Mouse (Mus musculus) liver, postnatal 0 days (tissue): ENCODE measurements around the gene Clec1b. TPM values are rescaled to one million over a fixed set of nuclear protein-coding genes. Genes with fewer than 3 reads are reported as not detected.

Experiments
- ATAC-seq: fragments of 200-750 bp; cut with Nextera tagmentation; 2 replicates; pipeline ENCODE4 v1.8.0; 2017; ENCODE audit warnings: mild to moderate bottlenecking, moderate library complexity
- DNase-seq: peaks from one replicate; pipeline ENCODE4 v3.0.0-alpha.2; 2016
- H3K27ac ChIP-seq: fragments of 300-500 bp; sonication (generic); 2 replicates; pipeline ENCODE4 v1.5.1; 2014; ENCODE audit warnings: antibody characterized with exemption, moderate library complexity, mild to moderate bottlenecking, low read depth
- H3K27me3 ChIP-seq: fragments of 300-500 bp; sonication (generic); 2 replicates; pipeline ENCODE4 v1.6.1; 2014; ENCODE audit warnings: low read length, control low read depth, mixed read lengths; ENCODE audit not compliant: insufficient read depth
- H3K36me3 ChIP-seq: fragments of 300-500 bp; sonication (generic); replicated peaks from 2 replicates; pipeline ENCODE4 v1.6.1; 2014; ENCODE audit warnings: mild to moderate bottlenecking, control low read depth, low read length, moderate library complexity, mixed read lengths; ENCODE audit not compliant: insufficient read depth
- H3K4me1 ChIP-seq: fragments of 300-500 bp; sonication (generic); 2 replicates; pipeline ENCODE4 v1.6.1; 2014; ENCODE audit warnings: antibody characterized with exemption, mild to moderate bottlenecking, control low read depth; ENCODE audit not compliant: insufficient read depth
- H3K4me2 ChIP-seq: fragments of 300-500 bp; sonication (generic); 2 replicates; pipeline ENCODE4 v1.6.1; 2014; ENCODE audit warnings: low read depth, mild to moderate bottlenecking, low read length, moderate library complexity, mixed read lengths
- H3K4me3 ChIP-seq: fragments of 300-500 bp; sonication (generic); 2 replicates; pipeline ENCODE4 v1.5.1; 2014; ENCODE audit warnings: low read depth, low read length
- H3K9ac ChIP-seq: fragments of 300-500 bp; sonication (generic); replicated peaks from 2 replicates; pipeline ENCODE4 v1.6.1; 2014; ENCODE audit warnings: mild to moderate bottlenecking, moderate library complexity
- H3K9me3 ChIP-seq: fragments of 300-500 bp; sonication (generic); 2 replicates; pipeline ENCODE4 v1.6.1; 2016; ENCODE audit warnings: mild to moderate bottlenecking, control low read depth, low read length, mixed read lengths
- CTCF ChIP-seq: sonication (generic); IDR thresholded peaks from 2 replicates; pipeline ENCODE4 v1.5.1; 2016; ENCODE audit warnings: antibody characterized with exemption, low read depth
- EP300 ChIP-seq: IDR thresholded peaks from 2 replicates; pipeline ENCODE4 v1.6.1; 2016; ENCODE audit warnings: antibody characterized with exemption, low read depth, mild to moderate bottlenecking
- WGBS: fragments of 180-500 bp; shearing (Covaris S2); extraction: QIAGEN DNeasy Blood & Tissue Kit; methylation state at CpG from one replicate; pipeline ENCODE4 v1.1.7; 2014; ENCODE audit not compliant: insufficient replicate concordance; 5-methylcytosine and 5-hydroxymethylcytosine counted together
- polyA plus RNA-seq: library from polyadenylated mRNA; unstranded; fragments of >200 nt; fragmentation: Nextera tagmentation; extraction: Ambion mirVana; gene quantifications from 2 replicates; pipeline ENCODE4 v1.2.1, GENCODE M21; 2015

The Clec1b gene
- polyA plus RNA-seq, 1 experiment from 2014 or later: 53.8 TPM

GRCm38 (mm10) chr6:129363942-129364341, 33.2 kb upstream of the Clec1b start:
- no peak overlapping the region for H3K4me3 ChIP-seq
- 45% methylated on average over 1 of the region's 1 CpGs for WGBS
- H3K27ac ChIP-seq: no peak overlapping the region
- no peak for ATAC-seq
- no peak overlapping the region for H3K9ac ChIP-seq
- H3K9me3 ChIP-seq: no peaks in the 10 kb centered on the region
- H3K4me1 ChIP-seq: no peaks in the 10 kb centered on the region
- DNase-seq: no peak
- no peaks in the 10 kb centered on the region for H3K27me3 ChIP-seq
- H3K4me2 ChIP-seq: no peak overlapping the region
- no peaks in the 10 kb centered on the region for H3K36me3 ChIP-seq
- TF ChIP-seq CTCF: no peak
- no peak for TF ChIP-seq EP300

GRCm38 (mm10) chr6:129365959-129366359, 31.1 kb upstream of the Clec1b start:
- Histone ChIP-seq H3K9me3 (no peaks in the 10 kb centered on the region), H3K36me3 (no peaks in the 10 kb centered on the region), H3K27ac (no peak overlapping the region), H3K4me3 (no peak overlapping the region), H3K27me3 (no peaks in the 10 kb centered on the region), H3K9ac (no peak overlapping the region), H3K4me1 (peaks cover 2% of the 10 kb centered on the region; the same call in 1 of the 2 replicates), H3K4me2 (no peak overlapping the region)
- DNase-seq (peak; percentile 32), ATAC-seq (peak; percentile 25)
- WGBS: 8% methylated on average over 6 of the region's 6 CpGs
- TF ChIP-seq EP300 (no peak), CTCF (peak; percentile 87)

- WGBS: 58% methylated on average over 7 of the region's 7 CpGs
- Histone ChIP-seq H3K4me3 (no peak overlapping the region), H3K4me2 (no peak overlapping the region), H3K9me3 (no peaks in the 10 kb centered on the region), H3K27ac (no peak overlapping the region), H3K4me1 (peaks cover 5% of the 10 kb centered on the region; the same call in 1 of the 2 replicates), H3K27me3 (no peaks in the 10 kb centered on the region), H3K9ac (no peak overlapping the region), H3K36me3 (no peaks in the 10 kb centered on the region)
- DNase-seq: no peak
- ATAC-seq: no peak
- TF ChIP-seq EP300 (no peak), CTCF (no peak)
These were observed 27.5 kb upstream of the Clec1b start for GRCm38 (mm10) chr6:129369374-129370132.

GRCm38 (mm10) chr6:129374937-129375471, 22.1 kb upstream of the Clec1b start:
- 0 out of 2 replicates have a peak, but pooled peaks cover 3% of the 10 kb centered on the region for H3K4me1 ChIP-seq

GRCm38 (mm10) chr6:129380454-129380853, 16.6 kb upstream of the Clec1b start:
- 75% methylated on average over 4 of the region's 4 CpGs for WGBS
- ATAC-seq: no peak
- Histone ChIP-seq H3K27ac (no peak overlapping the region), H3K4me3 (no peak overlapping the region), H3K36me3 (no peaks in the 10 kb centered on the region), H3K4me1 (no peaks in the 10 kb centered on the region), H3K9me3 (no peaks in the 10 kb centered on the region), H3K27me3 (no peaks in the 10 kb centered on the region), H3K9ac (no peak overlapping the region), H3K4me2 (no peak overlapping the region)
- DNase-seq: no peak
- TF ChIP-seq EP300 (no peak), CTCF (no peak)

More at GRCm38 (mm10) chr6:129374937-129375471, 22.1 kb upstream of the Clec1b start:
- Histone ChIP-seq H3K4me3 (no peak overlapping the region), H3K36me3 (no peaks in the 10 kb centered on the region), H3K4me2 (0 out of 2 replicates have a peak overlapping the region, but pooled peaks have one; percentile 11), H3K9ac (no peak overlapping the region), H3K27ac (no peak overlapping the region), H3K27me3 (no peaks in the 10 kb centered on the region), H3K9me3 (no peaks in the 10 kb centered on the region)
- DNase-seq (no peak), ATAC-seq (peak; percentile 50)
- 31% methylated on average over 2 of the region's 2 CpGs for WGBS
- TF ChIP-seq CTCF: no peak
- TF ChIP-seq EP300: no peak

GRCm38 (mm10) chr6:129381736-129382135, 15.4 kb upstream of the Clec1b start:
- Histone ChIP-seq H3K27ac (no peak overlapping the region), H3K9me3 (no peaks in the 10 kb centered on the region), H3K36me3 (no peaks in the 10 kb centered on the region), H3K27me3 (no peaks in the 10 kb centered on the region), H3K4me3 (no peak overlapping the region), H3K4me2 (no peak overlapping the region), H3K9ac (no peak overlapping the region), H3K4me1 (no peaks in the 10 kb centered on the region)
- 31% methylated on average over 1 of the region's 1 CpGs for WGBS
- ATAC-seq: peak; percentile 57
- TF ChIP-seq CTCF: no peak
- TF ChIP-seq EP300: no peak
- DNase-seq: no peak
